Comparison of ENCODE assay signal across 25 mouse cellular contexts in genomic region chr16:24594508-24594907, GRCm38 (mm10).
"Had no signal": no experiment of that assay in that cellular context is flagged by ENCODE, and none has a peak within 500 bp of the region (broad histone marks: within the 10 kb centered on the region; RNA-seq: fewer than 3 reads in every experiment).

No protein-coding gene starts in this region.

- H3K9me3 ChIP-seq: heart, embryonic 12.5 days; hindbrain, embryonic 10.5 days; hindbrain, embryonic 12.5 days; kidney, embryonic 15.5 days; limb, embryonic 13.5 days; limb, embryonic 15.5 days; liver, embryonic 12.5 days had no signal

- H3K4me1 ChIP-seq: hindbrain, embryonic 10.5 days; hindbrain, embryonic 12.5 days; limb, embryonic 13.5 days; limb, embryonic 15.5 days; liver, embryonic 12.5 days had no signal

- H3K27me3 ChIP-seq: heart, embryonic 12.5 days; hindbrain, embryonic 12.5 days; kidney, embryonic 15.5 days; limb, embryonic 13.5 days; limb, embryonic 15.5 days; liver, embryonic 12.5 days had no signal

- DNase-seq: gastrocnemius, adult 2 months; gastrocnemius, postnatal 10 days; gastrocnemius, postnatal 25 days; heart, adult 2 months; heart, postnatal 10 days; heart, postnatal 4 days; kidney, adult 11 months; kidney, adult 2 months; kidney, adult 9 months; kidney, postnatal 14 days; kidney, postnatal 36 days; layer of hippocampus, adult 9-11 months; layer of hippocampus, postnatal 36 days; left cerebral cortex, postnatal 4 days had no signal

- ATAC-seq: hindbrain, postnatal 0 days; intestine, embryonic 16.5 days; liver, embryonic 12.5 days had no signal

- H3K4me3 ChIP-seq: gastrocnemius, adult 2 months; heart, adult 2 months; heart, embryonic 12.5 days; hindbrain, embryonic 10.5 days; hindbrain, embryonic 12.5 days; kidney, embryonic 15.5 days; limb, embryonic 13.5 days; limb, embryonic 15.5 days; liver, embryonic 12.5 days had no signal

- H3K27ac ChIP-seq: gastrocnemius, adult 2 months; heart, adult 2 months; hindbrain, embryonic 10.5 days; hindbrain, embryonic 12.5 days; hindbrain, embryonic 14.5 days; hindbrain, postnatal 0 days; kidney, embryonic 15.5 days; kidney, postnatal 0 days; limb, embryonic 13.5 days; limb, embryonic 15.5 days; liver, embryonic 12.5 days had no signal

- H3K36me3 ChIP-seq: heart, embryonic 12.5 days; hindbrain, embryonic 10.5 days; hindbrain, embryonic 12.5 days; kidney, embryonic 15.5 days; limb, embryonic 13.5 days; limb, embryonic 15.5 days; liver, embryonic 12.5 days had no signal

- H3K4me2 ChIP-seq: heart, embryonic 12.5 days; hindbrain, embryonic 12.5 days; hindbrain, embryonic 14.5 days; kidney, embryonic 15.5 days; limb, embryonic 13.5 days; limb, embryonic 15.5 days; liver, embryonic 12.5 days had no signal

- H3K9ac ChIP-seq: heart, embryonic 12.5 days; hindbrain, embryonic 12.5 days; hindbrain, embryonic 14.5 days; kidney, embryonic 15.5 days; limb, embryonic 13.5 days; limb, embryonic 15.5 days; liver, embryonic 12.5 days had no signal
